Mouse (Mus musculus) liver, embryonic 11.5 days (tissue): ENCODE results near the gene Traf1. TPM values are rescaled to one million over a fixed set of nuclear protein-coding genes. Genes with fewer than 3 reads are reported as not detected.

Source experiments
- ATAC-seq: fragments of 200-750 bp; cut with Nextera tagmentation; replicated peaks from 2 replicates; pipeline ENCODE4 v1.8.0; 2017; ENCODE audit warnings: moderate number of reproducible peaks, mild to moderate bottlenecking, moderate TSS enrichment, moderate library complexity; ENCODE audit not compliant: low FRiP score
- DNase-seq: peaks from one replicate; pipeline ENCODE4 v3.0.0-alpha.2; 2017; ENCODE audit warnings: low spot score
- H3K27ac ChIP-seq: fragments of 300-500 bp; sonication (generic); 2 replicates; pipeline ENCODE4 v1.5.1; 2014; ENCODE audit warnings: mild to moderate bottlenecking, low read depth, low read length, control low read depth
- H3K27me3 ChIP-seq: fragments of 300-500 bp; sonication (generic); replicated peaks from 2 replicates; pipeline ENCODE4 v1.6.1; 2014; ENCODE audit warnings: low read length, mixed read lengths; ENCODE audit not compliant: control insufficient read depth, insufficient read depth
- H3K36me3 ChIP-seq: fragments of 300-500 bp; sonication (generic); 2 replicates; pipeline ENCODE4 v1.6.1; 2014; ENCODE audit warnings: mild to moderate bottlenecking, low read length, moderate library complexity, mixed read lengths; ENCODE audit not compliant: control insufficient read depth, insufficient read depth
- H3K4me1 ChIP-seq: fragments of 300-500 bp; sonication (generic); replicated peaks from 2 replicates; pipeline ENCODE4 v1.6.1; 2014; ENCODE audit warnings: low read length, mixed read lengths; ENCODE audit not compliant: control insufficient read depth, insufficient read depth
- H3K4me2 ChIP-seq: fragments of 300-500 bp; sonication (generic); 2 replicates; pipeline ENCODE4 v1.6.1; 2014; ENCODE audit warnings: mild to moderate bottlenecking, control low read depth, moderate library complexity
- H3K4me3 ChIP-seq: fragments of 300-500 bp; sonication (generic); 2 replicates; pipeline ENCODE4 v1.5.1; 2014; ENCODE audit warnings: low read depth, low read length, control low read depth
- H3K9ac ChIP-seq: fragments of 300-500 bp; sonication (generic); 2 replicates; pipeline ENCODE4 v1.6.1; 2014; ENCODE audit warnings: low read depth, low read length, control low read depth
- H3K9me3 ChIP-seq: fragments of 300-500 bp; sonication (generic); 2 replicates; pipeline ENCODE4 v1.6.1; 2016; ENCODE audit warnings: low read length, inconsistent platforms, mixed read lengths; ENCODE audit not compliant: control insufficient read depth
- WGBS: fragments of 180-500 bp; shearing (Covaris S2); extraction: QIAGEN DNeasy Blood & Tissue Kit; methylation state at CpG from one replicate; pipeline ENCODE4 v1.1.7; 2014; 5-methylcytosine and 5-hydroxymethylcytosine counted together
- polyA plus RNA-seq: library from polyadenylated mRNA; unstranded; fragments of >200 nt; fragmentation: Nextera tagmentation; extraction: Ambion mirVana; gene quantifications from 2 replicates; pipeline ENCODE4 v1.2.1, GENCODE M21; 2014

Gene Traf1
- polyA plus RNA-seq, 1 experiment from 2014 or later, result 0.38 TPM

DNA sequence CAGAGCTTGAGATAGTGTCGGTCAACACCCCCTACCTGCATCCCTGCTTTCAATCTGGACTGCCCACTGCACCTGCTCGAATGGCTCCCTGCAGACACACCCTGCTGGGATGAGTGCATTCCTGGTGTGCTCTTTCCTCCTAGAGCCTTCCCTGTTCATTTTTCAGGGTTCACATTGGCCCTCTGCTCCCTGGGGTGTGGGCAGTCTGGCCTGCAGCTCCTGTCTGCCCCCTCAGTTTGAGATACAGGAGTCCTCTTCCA, 46.8 kb downstream of the Traf1 start:
- peak overlapping the region; percentile 85 for H3K4me2 ChIP-seq

DNA sequence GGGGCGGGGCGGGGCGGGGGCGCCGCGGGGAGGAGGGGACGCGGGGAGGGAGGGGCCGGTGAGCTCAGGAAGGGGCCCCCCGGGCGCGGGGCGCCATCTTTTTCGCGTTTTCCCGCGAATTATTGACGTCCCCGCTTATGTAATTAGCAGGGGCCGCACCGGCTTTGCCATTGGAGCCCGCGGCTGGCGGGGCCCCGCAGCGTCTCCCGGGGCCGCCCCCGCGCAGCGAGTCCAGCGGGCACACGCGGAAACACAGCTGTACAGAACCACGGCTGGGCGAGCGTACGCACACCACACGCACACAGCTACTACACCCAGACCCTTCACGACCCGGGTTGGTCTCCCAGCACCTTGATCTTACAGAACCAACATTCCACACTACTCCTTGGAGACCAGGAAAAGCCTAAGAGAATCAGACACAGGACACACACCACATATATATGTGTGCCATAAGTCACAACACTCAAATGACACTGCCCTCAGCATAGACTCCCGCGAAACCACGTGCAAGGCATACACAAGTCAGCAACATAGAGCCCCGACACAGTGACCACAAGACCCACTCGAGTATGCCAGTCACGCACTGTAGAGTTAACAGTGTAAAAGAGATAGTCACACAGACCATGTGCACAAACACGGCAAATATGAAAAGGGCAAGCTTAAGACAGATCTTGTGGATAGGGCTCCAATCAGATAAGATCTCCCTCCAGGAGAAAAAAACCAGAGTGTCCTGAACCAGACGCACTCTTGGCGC, 47.3 kb downstream of the Traf1 start:
- Histone ChIP-seq H3K4me1 (peaks cover 10% of the 10 kb centered on the region), H3K27ac (no peak overlapping the region), H3K9me3 (no peaks in the 10 kb centered on the region), H3K27me3 (peaks cover 30% of the 10 kb centered on the region), H3K4me2 (peak overlapping the region; percentile 85), H3K4me3 (peak overlapping the region; percentile 76), H3K9ac (peak overlapping the region; percentile 50), H3K36me3 (no peaks in the 10 kb centered on the region)
- 3% methylated on average over 41 of the region's 50 CpGs for WGBS
- DNase-seq (peak; percentile 59), ATAC-seq (peak; percentile 64)

More for the DNA sequence above, 46.8 kb downstream of the Traf1 start:
- ATAC-seq (0 out of 2 replicates have a peak, but pooled peaks have one; percentile 2), DNase-seq (no peak)
- Histone ChIP-seq H3K9me3 (no peaks in the 10 kb centered on the region), H3K27ac (peak overlapping the region; percentile 28; the same call in 1 of the 2 replicates), H3K9ac (no peak overlapping the region), H3K36me3 (no peaks in the 10 kb centered on the region), H3K4me3 (no peak overlapping the region), H3K4me1 (peaks cover 10% of the 10 kb centered on the region), H3K27me3 (peaks cover 30% of the 10 kb centered on the region)
- 24% methylated on average over 2 of the region's 2 CpGs for WGBS

DNA sequence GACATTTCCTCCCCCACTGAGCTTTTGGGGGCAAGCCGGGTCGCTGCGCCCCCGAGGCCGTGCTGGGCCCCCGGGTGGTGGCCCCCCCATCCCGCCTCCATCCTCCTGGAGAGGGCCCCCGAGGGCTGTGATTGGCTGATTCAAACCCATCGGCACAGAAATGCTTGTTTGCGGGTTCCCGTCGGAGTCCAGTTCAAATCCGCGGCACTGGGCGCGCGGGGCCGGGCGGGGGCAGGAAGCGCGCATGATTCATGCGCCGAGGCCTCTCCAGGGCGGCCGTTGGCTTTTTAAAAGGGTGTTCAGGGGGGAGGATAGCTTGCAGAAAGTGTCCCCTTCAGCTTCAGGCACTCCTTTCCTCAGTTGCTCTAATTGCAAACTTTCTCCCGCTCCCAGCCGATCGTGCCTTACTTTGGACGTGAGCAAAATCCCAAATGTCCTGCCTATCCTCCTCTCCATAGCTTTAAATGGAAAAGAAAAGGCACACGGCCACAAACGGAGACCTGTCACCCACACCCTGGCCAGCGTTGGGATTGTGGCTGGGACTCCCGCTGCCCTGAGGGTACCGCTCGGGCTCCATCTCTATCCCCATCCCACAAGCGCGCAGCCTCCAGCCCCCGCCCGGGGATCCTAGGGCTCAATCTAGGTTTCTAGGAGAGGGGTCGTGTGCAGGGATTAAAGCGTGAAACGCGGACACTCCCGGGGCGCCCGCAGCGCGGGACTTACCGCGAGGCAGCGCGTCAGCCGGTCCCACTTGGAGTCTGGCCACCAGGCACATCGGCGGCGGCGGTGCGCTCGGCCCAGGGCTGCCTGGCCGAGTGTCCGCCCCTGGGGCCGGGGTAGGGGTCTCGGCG, 48.1 kb downstream of the Traf1 start, which contains the start of gene Phf19:
Gene Phf19, minus strand, starts transcription at position 809 of the 851 bp plus-strand sequence.
- peak within 1 kb of the TSS; percentile 50 for H3K9ac ChIP-seq
- no peaks in the 10 kb centered on the region for H3K36me3 ChIP-seq
- DNase-seq (peak; percentile 59), ATAC-seq (peak; percentile 44)
- peaks cover 10% of the 10 kb centered on the region for H3K4me1 ChIP-seq
- peak within 1 kb of the TSS; percentile 76 for H3K4me3 ChIP-seq
- WGBS, result under 1% methylated on average over 64 of the region's 64 CpGs
- H3K27me3 ChIP-seq, result peaks cover 30% of the 10 kb centered on the region
- H3K27ac ChIP-seq, result peak within 1 kb of the TSS; percentile 32; the same call in 1 of the 2 replicates
- no peaks in the 10 kb centered on the region for H3K9me3 ChIP-seq
- H3K4me2 ChIP-seq, result peak within 1 kb of the TSS; percentile 85

DNA sequence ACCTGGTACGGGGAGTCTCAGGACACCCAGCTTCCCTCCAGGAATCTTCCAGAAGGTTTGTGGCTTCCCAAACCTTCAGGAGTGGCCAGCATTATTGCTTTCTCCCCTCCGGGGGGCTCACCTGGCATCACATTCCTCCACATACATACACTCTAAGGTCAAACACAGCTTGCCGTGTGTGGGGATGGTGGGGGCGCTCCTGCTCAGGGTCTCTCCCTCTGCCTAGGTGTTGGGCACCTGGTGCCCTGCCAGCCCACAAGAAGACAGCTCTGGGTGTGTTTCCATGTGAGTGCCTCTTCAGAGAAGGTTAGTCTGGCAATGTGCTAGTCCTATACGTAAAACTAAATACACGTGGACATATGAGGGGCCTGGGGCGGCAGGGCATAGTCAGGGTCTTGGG, 49.0 kb downstream of the Traf1 start:
- no peak overlapping the region for H3K27ac ChIP-seq
- no peak for DNase-seq
- H3K36me3 ChIP-seq, result no peaks in the 10 kb centered on the region
- H3K27me3 ChIP-seq, result peaks cover 30% of the 10 kb centered on the region
- H3K4me1 ChIP-seq, result peaks cover 10% of the 10 kb centered on the region
- peak overlapping the region; percentile 85 for H3K4me2 ChIP-seq
- ATAC-seq, result no peak
- 43% methylated on average over 7 of the region's 7 CpGs for WGBS
- no peaks in the 10 kb centered on the region for H3K9me3 ChIP-seq
- H3K4me3 ChIP-seq, result peak overlapping the region; percentile 76
- H3K9ac ChIP-seq, result peak overlapping the region; percentile 50; the same call in 1 of the 2 replicates

DNA sequence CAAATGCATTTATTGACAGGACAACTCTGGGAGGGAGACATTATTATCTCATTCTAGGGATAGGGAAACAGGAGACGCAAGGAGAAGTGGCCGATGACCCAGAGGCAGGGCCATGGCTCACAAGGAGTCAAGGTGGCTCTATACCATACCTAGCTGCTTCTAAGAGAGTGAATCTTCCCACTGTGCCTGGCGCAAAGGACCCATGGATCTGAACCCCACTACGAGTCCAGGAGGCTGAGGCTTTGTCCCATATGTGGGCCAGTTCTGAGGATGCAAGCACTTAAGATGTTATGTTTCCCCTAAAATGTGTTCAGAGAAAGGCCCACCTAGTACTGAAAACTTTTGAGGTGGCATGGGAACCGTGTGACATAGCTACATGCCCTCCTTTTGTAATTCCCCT, 49.7 kb downstream of the Traf1 start:
- H3K27me3 ChIP-seq, result peaks cover 30% of the 10 kb centered on the region
- no peak overlapping the region for H3K9ac ChIP-seq
- no peak overlapping the region for H3K27ac ChIP-seq
- no peak for DNase-seq
- no peak for ATAC-seq
- H3K4me3 ChIP-seq, result no peak overlapping the region
- no peaks in the 10 kb centered on the region for H3K9me3 ChIP-seq
- no peak overlapping the region for H3K4me2 ChIP-seq
- peaks cover 12% of the 10 kb centered on the region for H3K4me1 ChIP-seq
- WGBS, result 81% methylated on average over 5 of the region's 5 CpGs
- H3K36me3 ChIP-seq, result no peaks in the 10 kb centered on the region

DNA sequence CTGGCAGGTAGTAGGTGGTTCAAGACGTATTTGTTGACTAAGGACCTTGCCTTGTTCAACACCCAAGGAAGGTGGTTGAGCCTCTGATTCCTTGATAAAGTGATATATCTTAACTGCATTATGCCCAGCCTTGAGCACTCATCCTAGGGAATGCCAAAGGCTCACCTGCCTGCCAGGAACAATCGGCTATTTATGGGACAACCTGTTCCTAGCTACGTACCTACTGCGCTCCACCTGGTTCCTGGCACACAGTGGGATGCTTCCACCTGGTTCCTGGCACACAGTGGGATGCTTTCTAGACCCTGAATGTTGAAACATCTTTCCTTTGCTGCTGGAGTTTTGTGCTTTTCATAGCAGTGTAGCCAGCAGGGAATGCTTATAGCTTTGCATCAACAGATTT, 51.9 kb downstream of the Traf1 start:
- no peak for ATAC-seq

DNA sequence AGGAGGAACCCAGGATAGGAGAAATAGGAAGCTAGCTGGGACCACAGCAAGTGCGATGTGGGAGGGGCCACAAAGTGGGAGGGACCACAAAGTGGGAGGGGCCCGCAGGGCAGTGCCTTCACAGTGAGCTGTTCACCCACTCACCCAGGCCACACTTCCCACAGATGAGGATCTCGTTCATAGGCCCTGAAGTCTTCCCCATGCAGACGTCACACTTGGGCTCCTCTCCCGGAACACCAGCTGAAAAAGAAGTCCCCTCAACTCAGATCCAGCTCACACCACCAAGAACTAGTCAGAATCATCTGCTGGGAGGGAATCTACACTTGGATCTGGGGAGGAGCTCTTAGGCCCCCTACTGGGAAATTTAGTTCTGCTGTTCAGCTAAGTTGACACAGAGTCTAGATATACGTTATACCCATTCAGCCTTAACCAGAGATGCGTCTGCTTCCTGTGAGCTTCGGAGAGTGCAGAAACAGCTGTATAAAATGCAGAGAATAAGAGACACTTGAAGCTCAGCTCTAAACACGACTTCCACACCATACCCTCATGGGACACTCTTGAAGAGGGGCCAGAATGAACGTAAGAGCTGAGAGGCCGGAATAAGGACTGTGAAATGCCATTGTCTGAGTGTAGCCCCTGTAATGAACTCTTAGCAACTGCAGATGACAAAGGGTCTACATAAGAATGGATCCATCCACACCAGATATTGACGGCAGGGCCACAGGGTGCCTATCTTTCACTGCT, 54.5 kb downstream of the Traf1 start:
- no peak for ATAC-seq
- Histone ChIP-seq H3K9ac (no peak overlapping the region), H3K4me1 (peaks cover 24% of the 10 kb centered on the region), H3K4me3 (no peak overlapping the region), H3K4me2 (no peak overlapping the region), H3K9me3 (no peaks in the 10 kb centered on the region), H3K27me3 (peaks cover 2% of the 10 kb centered on the region; the same call in 1 of the 2 replicates), H3K27ac (no peak overlapping the region), H3K36me3 (no peaks in the 10 kb centered on the region)
- WGBS, result 47% methylated on average over 12 of the region's 12 CpGs
- peak; percentile 51 for DNase-seq

More for the DNA sequence above, 51.9 kb downstream of the Traf1 start:
- Histone ChIP-seq H3K27ac (no peak overlapping the region), H3K4me1 (peaks cover 25% of the 10 kb centered on the region), H3K27me3 (peaks cover 26% of the 10 kb centered on the region), H3K4me3 (no peak overlapping the region), H3K9me3 (no peaks in the 10 kb centered on the region), H3K36me3 (no peaks in the 10 kb centered on the region), H3K4me2 (no peak overlapping the region), H3K9ac (no peak overlapping the region)
- 90% methylated on average over 4 of the region's 4 CpGs for WGBS
- no peak for DNase-seq

DNA sequence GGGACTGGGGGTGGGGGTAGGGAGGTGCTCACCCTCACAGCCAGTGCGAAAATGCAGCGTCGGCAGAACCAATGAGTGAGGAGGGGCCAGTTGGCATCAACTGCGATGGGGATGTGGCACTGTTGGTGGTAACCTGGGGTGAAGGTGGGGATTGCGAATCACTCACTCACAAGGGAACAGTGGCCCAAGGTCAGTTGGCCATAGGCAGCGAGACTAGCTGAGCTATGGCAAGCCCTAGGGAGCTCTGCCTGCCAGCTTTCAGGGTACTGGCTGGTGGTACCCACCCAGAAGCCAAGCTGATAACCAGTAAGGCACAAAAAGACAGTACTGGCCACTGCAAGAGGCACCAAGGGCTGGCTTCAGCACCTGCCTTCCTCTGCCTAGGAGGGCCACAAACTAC, 55.1 kb downstream of the Traf1 start:
- Histone ChIP-seq H3K27ac (no peak overlapping the region), H3K4me1 (peaks cover 24% of the 10 kb centered on the region), H3K4me2 (no peak overlapping the region), H3K4me3 (no peak overlapping the region), H3K36me3 (no peaks in the 10 kb centered on the region), H3K9me3 (no peaks in the 10 kb centered on the region), H3K27me3 (no peaks in the 10 kb centered on the region), H3K9ac (no peak overlapping the region)
- WGBS, result 70% methylated on average over 6 of the region's 6 CpGs
- ATAC-seq, result no peak
- no peak for DNase-seq
